Mouse (Mus musculus): Measurements from ENCODE around the gene Klhl10. TPM values are rescaled to one million over a fixed set of nuclear protein-coding genes. Genes with fewer than 3 reads are reported as not detected.

The Klhl10 gene
- total RNA-seq (2014; fragmentation: Nextera tagmentation) (0.83 and 2.2 TPM in 2 replicates), total RNA-seq (2017) (0.23 and 0.98 TPM in 2 replicates), polyA plus RNA-seq (2012) (not detected in 2 replicates)

- H3K9me3 ChIP-seq (replicated peaks): no peaks in the 10 kb centered on the region
- no peak for ATAC-seq (ENCODE audit: extremely low read depth, insufficient number of reproducible peaks, low FRiP score, poor library complexity, severe bottlenecking)
Observed at GRCm38 (mm10) chr11:100441797-100442196, at the start of gene Klhl10, which contains the start of gene Nt5c3b. TSS of gene Klhl10 (plus strand) at chr11:100441917. TSS of gene Nt5c3b (minus strand) at chr11:100441808.

GRCm38 (mm10) chr11:100392958-100393357 lies 48.8 kb upstream of the Klhl10 start:
- Histone ChIP-seq H3K27me3 (ENCODE audit: insufficient read depth, low read length) (peaks cover 69% of the 10 kb centered on the region), H3K36me3 (replicated peaks) (no peaks in the 10 kb centered on the region), H3K9me3 (replicated peaks) (no peaks in the 10 kb centered on the region), H3K4me1 (ENCODE audit: insufficient read depth, low read depth, low read length) (peaks cover 5% of the 10 kb centered on the region; the same call in 1 of the 2 replicates), H3K4me3 (ENCODE audit: low read depth, low read length) (no peak overlapping the region)
- DNase-seq (ENCODE audit: low spot score) (no peak), ATAC-seq (ENCODE audit: extremely low read depth, insufficient number of reproducible peaks, low FRiP score, poor library complexity, severe bottlenecking) (no peak)
- TF ChIP-seq CTCF (IDR thresholded peaks at IDR 0.05; ENCODE audit: low read depth, low read length): no peak
- no peak for TF ChIP-seq GATA1 (IDR thresholded peaks at IDR 0.05; ENCODE audit: borderline replicate concordance, low read length)
- TF ChIP-seq TAL1 (conservative IDR thresholded peaks at IDR 0.05; ENCODE audit: low read depth, low read length): no peak
- TF ChIP-seq POLR2AphosphoS5 (IDR thresholded peaks at IDR 0.05; ENCODE audit: insufficient replicate concordance, low read depth, low read length): no peak

More at GRCm38 (mm10) chr11:100441797-100442196, at the start of gene Klhl10, which contains the start of gene Nt5c3b:
- Histone ChIP-seq H3K4me1 (ENCODE audit: insufficient read depth, low read depth, low read length) (peaks cover 18% of the 10 kb centered on the region), H3K4me3 (ENCODE audit: low read depth, low read length) (peak within 1 kb of the TSS; percentile 78), H3K27me3 (ENCODE audit: insufficient read depth, low read length) (0 out of 2 replicates have a peak, but pooled peaks cover 3% of the 10 kb centered on the region), H3K36me3 (replicated peaks) (peaks cover 24% of the 10 kb centered on the region)
- no peak for DNase-seq (ENCODE audit: low spot score)
- TF ChIP-seq GATA2 (IDR thresholded peaks at IDR 0.05; ENCODE audit: borderline replicate concordance, low read depth, low read length) (no peak), TAL1 (conservative IDR thresholded peaks at IDR 0.05; ENCODE audit: low read depth, low read length) (no peak), CTCF (IDR thresholded peaks at IDR 0.05; ENCODE audit: low read depth, low read length) (no peak), POLR2AphosphoS5 (IDR thresholded peaks at IDR 0.05; ENCODE audit: insufficient replicate concordance, low read depth, low read length) (no peak)

GRCm38 (mm10) chr11:100393733-100394132 lies 48.0 kb upstream of the Klhl10 start:
- Histone ChIP-seq H3K4me1 (ENCODE audit: insufficient read depth, low read depth, low read length) (peaks cover 5% of the 10 kb centered on the region; the same call in 1 of the 2 replicates), H3K36me3 (replicated peaks) (no peaks in the 10 kb centered on the region), H3K27me3 (ENCODE audit: insufficient read depth, low read length) (peaks cover 64% of the 10 kb centered on the region), H3K4me3 (ENCODE audit: low read depth, low read length) (no peak overlapping the region), H3K9me3 (replicated peaks) (no peaks in the 10 kb centered on the region)
- no peak for ATAC-seq (ENCODE audit: extremely low read depth, insufficient number of reproducible peaks, low FRiP score, poor library complexity, severe bottlenecking)
- TF ChIP-seq GATA1 (IDR thresholded peaks at IDR 0.05; ENCODE audit: borderline replicate concordance, low read length) (no peak), TAL1 (conservative IDR thresholded peaks at IDR 0.05; ENCODE audit: low read depth, low read length) (no peak), CTCF (IDR thresholded peaks at IDR 0.05; ENCODE audit: low read depth, low read length) (no peak), POLR2AphosphoS5 (IDR thresholded peaks at IDR 0.05; ENCODE audit: insufficient replicate concordance, low read depth, low read length) (no peak), GATA2 (IDR thresholded peaks at IDR 0.05; ENCODE audit: borderline replicate concordance, low read depth, low read length) (no peak)
- no peak for DNase-seq (ENCODE audit: low spot score)

- Histone ChIP-seq H3K4me1 (ENCODE audit: insufficient read depth, low read depth, low read length) (peaks cover 5% of the 10 kb centered on the region; the same call in 1 of the 2 replicates), H3K27me3 (ENCODE audit: insufficient read depth, low read length) (peaks cover 64% of the 10 kb centered on the region)
- TF ChIP-seq GATA1 (IDR thresholded peaks at IDR 0.05; ENCODE audit: borderline replicate concordance, low read length) (no peak), CTCF (IDR thresholded peaks at IDR 0.05; ENCODE audit: low read depth, low read length) (no peak), TAL1 (conservative IDR thresholded peaks at IDR 0.05; ENCODE audit: low read depth, low read length) (no peak), POLR2AphosphoS5 (IDR thresholded peaks at IDR 0.05; ENCODE audit: insufficient replicate concordance, low read depth, low read length) (no peak), GATA2 (IDR thresholded peaks at IDR 0.05; ENCODE audit: borderline replicate concordance, low read depth, low read length) (no peak)
Observed at GRCm38 (mm10) chr11:100394353-100395074, 47.2 kb upstream of the Klhl10 start.

GRCm38 (mm10) chr11:100395200-100395599 lies 46.5 kb upstream of the Klhl10 start:
- TF ChIP-seq GATA2 (IDR thresholded peaks at IDR 0.05; ENCODE audit: borderline replicate concordance, low read depth, low read length) (no peak), CTCF (IDR thresholded peaks at IDR 0.05; ENCODE audit: low read depth, low read length) (no peak), POLR2AphosphoS5 (IDR thresholded peaks at IDR 0.05; ENCODE audit: insufficient replicate concordance, low read depth, low read length) (no peak), GATA1 (IDR thresholded peaks at IDR 0.05; ENCODE audit: borderline replicate concordance, low read length) (no peak), TAL1 (conservative IDR thresholded peaks at IDR 0.05; ENCODE audit: low read depth, low read length) (no peak)
- DNase-seq (ENCODE audit: low spot score) (no peak), ATAC-seq (ENCODE audit: extremely low read depth, insufficient number of reproducible peaks, low FRiP score, poor library complexity, severe bottlenecking) (no peak)
- no peaks in the 10 kb centered on the region for H3K9me3 ChIP-seq (replicated peaks)
- H3K27me3 ChIP-seq (ENCODE audit: insufficient read depth, low read length): peaks cover 62% of the 10 kb centered on the region
- H3K4me1 ChIP-seq (ENCODE audit: insufficient read depth, low read depth, low read length): peaks cover 5% of the 10 kb centered on the region; the same call in 1 of the 2 replicates
- no peak overlapping the region for H3K4me3 ChIP-seq (ENCODE audit: low read depth, low read length)
- no peaks in the 10 kb centered on the region for H3K36me3 ChIP-seq (replicated peaks)

More at GRCm38 (mm10) chr11:100394353-100395074, 47.2 kb upstream of the Klhl10 start:
- DNase-seq (ENCODE audit: low spot score) (no peak), ATAC-seq (ENCODE audit: extremely low read depth, insufficient number of reproducible peaks, low FRiP score, poor library complexity, severe bottlenecking) (no peak)
- no peaks in the 10 kb centered on the region for H3K36me3 ChIP-seq (replicated peaks)
- no peaks in the 10 kb centered on the region for H3K9me3 ChIP-seq (replicated peaks)
- no peak overlapping the region for H3K4me3 ChIP-seq (ENCODE audit: low read depth, low read length)

- Histone ChIP-seq H3K4me1 (ENCODE audit: insufficient read depth, low read depth, low read length) (peaks cover 5% of the 10 kb centered on the region; the same call in 1 of the 2 replicates), H3K36me3 (replicated peaks) (no peaks in the 10 kb centered on the region), H3K27me3 (ENCODE audit: insufficient read depth, low read length) (peaks cover 57% of the 10 kb centered on the region), H3K4me3 (ENCODE audit: low read depth, low read length) (no peak overlapping the region), H3K9me3 (replicated peaks) (no peaks in the 10 kb centered on the region)
- DNase-seq (ENCODE audit: low spot score) (no peak), ATAC-seq (ENCODE audit: extremely low read depth, insufficient number of reproducible peaks, low FRiP score, poor library complexity, severe bottlenecking) (no peak)
- TF ChIP-seq TAL1 (conservative IDR thresholded peaks at IDR 0.05; ENCODE audit: low read depth, low read length): no peak
- TF ChIP-seq POLR2AphosphoS5 (IDR thresholded peaks at IDR 0.05; ENCODE audit: insufficient replicate concordance, low read depth, low read length): no peak
- no peak for TF ChIP-seq CTCF (IDR thresholded peaks at IDR 0.05; ENCODE audit: low read depth, low read length)
- TF ChIP-seq GATA1 (IDR thresholded peaks at IDR 0.05; ENCODE audit: borderline replicate concordance, low read length): no peak
- no peak for TF ChIP-seq GATA2 (IDR thresholded peaks at IDR 0.05; ENCODE audit: borderline replicate concordance, low read depth, low read length)
Observed at GRCm38 (mm10) chr11:100395861-100396631, 45.7 kb upstream of the Klhl10 start.
